Mouse (Mus musculus) urinary bladder, postnatal 4 days (tissue): ENCODE measurements around the gene Mia2.
"Not testable (repeated sequence)": the region's sequence is repeated elsewhere in the genome, so short reads cannot be mapped to it uniquely, and the experiment has no call there.

Experiments
- DNase-seq, 2 experiments: peaks; one replicate each; pipeline ENCODE4 v3.0.0; 2021 to 2022; ENCODE audit warnings: low spot score in 2 of 2

The Mia2 gene

GRCm38 (mm10) chr12:59095104-59096025 lies at the start of gene Mia2:
Gene Mia2 (plus strand): TSS chr12:59095799.
- no peak for DNase-seq

- DNase-seq, result no peak
Measured at GRCm38 (mm10) chr12:59052470-59052869, 43.1 kb upstream of the Mia2 start.

DNA sequence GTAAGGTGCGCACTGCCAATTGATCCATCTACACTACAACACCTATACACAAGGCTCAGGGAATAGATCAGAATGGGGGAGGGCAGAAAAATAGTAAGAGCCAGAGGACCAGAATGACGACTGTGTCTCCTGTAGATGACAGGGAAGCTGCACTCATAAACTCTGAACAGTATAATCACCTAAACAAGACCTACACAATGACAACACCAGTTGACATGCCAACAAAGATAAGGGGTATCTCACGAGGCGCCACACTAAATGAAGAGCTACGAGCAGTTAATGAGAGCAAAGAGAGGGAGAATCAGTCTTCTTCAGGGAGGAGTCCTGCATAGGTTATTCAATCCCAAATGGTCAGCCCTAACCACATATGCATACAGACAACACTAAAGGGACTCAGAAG lies 42.4 kb upstream of the Mia2 start:
- DNase-seq, result no peak

DNA sequence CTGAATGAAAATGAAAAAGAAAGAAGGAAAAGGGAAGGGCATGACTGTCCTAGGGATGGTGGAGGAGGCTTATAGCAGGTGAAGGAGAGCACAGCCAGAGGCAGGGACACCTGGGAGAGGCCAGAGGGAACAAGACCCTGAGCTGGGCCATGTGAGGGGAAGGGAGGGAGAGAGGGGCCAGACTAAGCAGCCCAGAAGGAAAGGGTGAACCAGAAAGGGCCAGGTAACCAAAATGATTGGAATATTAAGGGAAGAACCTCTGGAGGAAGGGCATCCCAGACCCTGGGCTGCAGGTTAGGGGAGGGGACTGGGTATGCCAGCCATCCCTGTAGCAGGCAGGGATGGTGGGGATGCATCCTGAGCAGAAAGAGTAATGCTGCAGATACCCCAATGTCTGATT lies 41.6 kb upstream of the Mia2 start:
- no peak for DNase-seq

DNA sequence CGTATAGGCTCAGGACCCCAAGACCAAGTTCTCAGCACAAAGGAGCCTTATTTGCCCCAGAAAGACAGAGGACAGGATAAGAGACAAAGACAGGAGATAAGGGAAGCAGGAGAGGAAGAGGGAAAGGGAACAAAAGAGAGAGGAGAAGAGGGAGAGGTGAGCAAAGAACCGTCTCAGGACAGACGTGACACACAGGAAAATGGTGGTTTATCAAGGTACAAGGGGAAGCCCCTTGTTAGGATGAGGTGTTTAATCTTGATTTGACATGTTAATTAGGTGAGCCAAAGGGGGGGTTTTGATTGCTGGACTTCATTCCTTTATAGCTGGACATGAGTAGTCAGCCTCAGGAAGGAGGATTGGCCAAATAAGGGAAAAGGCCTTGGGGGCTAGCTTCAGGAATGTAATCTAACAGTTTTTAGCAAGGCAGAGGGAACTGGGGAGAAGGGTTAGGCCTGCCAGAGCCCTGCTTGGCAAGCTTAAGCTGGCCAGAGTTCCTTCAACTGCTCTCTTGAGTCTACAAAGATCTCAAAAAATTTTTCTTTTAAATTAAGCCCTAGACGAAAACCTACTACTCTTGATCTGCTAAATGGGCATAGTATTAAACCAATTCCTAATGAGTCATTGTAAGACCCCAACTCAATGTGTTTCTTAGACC lies 40.3 kb upstream of the Mia2 start:
- no peak for DNase-seq

DNA sequence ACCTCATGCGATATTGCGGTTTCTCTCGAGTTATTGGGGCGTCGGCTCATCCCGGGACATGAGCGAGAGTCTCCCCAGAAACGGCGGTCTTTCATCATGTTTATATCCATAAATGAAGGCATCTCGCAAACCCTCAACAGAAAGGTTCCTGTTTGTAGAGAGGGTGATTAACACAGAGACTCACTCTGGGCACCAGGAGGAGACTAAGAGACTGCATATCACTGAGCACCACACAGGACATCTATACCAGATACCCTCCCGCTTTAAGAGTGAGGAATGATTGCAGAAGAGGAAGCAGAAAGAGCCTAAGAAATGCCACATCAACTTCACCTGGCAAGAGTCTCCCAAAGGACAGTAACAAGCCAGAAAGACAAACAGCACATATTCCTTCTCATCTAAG lies 39.4 kb upstream of the Mia2 start:
- no peak for DNase-seq

DNA sequence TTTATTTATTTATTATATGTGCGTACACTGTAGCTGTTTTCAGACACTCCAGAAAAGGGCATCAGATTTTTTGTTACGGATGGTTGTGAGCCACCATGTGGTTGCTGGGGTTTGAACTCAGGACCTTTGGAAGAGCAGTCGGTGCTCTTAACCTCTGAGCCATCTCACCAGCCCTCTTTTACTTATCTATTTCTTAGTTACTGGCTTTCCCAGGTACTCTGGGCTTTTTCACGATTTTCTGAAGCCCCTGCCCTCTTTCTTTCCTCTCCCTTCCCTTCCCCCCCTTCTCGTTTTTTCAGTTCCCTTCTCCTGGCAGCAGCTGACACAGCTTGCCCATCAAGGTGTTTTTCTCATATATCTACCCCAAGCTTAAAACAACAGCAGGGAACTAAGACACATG lies 37.4 kb upstream of the Mia2 start:
- DNase-seq, result not testable (repeated sequence)

- no peak for DNase-seq
Measured at GRCm38 (mm10) chr12:59060322-59060721, 35.3 kb upstream of the Mia2 start.

DNA sequence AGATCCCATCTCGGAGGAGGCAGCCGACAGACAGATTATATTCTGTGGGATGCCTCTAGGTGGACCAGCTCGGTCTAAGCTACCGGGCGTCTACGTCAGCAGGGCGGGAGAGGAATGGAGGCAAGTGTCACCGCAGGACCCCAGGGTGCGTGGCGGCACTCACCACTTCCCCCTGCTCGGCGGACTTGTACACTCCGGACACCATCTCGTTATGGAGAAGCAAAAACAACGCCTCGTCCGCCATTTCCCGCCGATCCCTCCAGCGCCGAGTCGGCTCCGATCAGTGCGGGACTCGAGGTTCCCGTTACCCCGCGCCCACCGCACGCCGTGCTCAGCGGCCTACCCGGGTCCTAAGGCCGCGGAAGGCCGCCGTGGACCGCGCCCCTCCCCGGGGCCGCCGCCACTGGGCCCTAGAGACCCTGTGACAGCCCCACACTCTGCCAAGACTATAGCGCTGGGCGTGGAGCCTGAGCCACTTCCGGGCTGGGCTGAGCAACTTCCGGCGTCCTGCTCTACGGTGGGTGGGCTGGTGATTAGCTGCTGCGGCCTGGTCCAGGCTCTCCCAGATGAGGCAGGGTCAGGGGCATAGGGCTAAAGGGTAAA lies 34.5 kb upstream of the Mia2 start, which contains the start of gene Trappc6b:
Trappc6b (minus strand) TSS at position 480 of the 603 bp plus-strand sequence.
- peak; percentile 80 to 84 for DNase-seq

GRCm38 (mm10) chr12:59064837-59065236 lies 30.8 kb upstream of the Mia2 start:
- no peak for DNase-seq

- no peak for DNase-seq
Measured at GRCm38 (mm10) chr12:59065776-59066175, 29.8 kb upstream of the Mia2 start.

DNA sequence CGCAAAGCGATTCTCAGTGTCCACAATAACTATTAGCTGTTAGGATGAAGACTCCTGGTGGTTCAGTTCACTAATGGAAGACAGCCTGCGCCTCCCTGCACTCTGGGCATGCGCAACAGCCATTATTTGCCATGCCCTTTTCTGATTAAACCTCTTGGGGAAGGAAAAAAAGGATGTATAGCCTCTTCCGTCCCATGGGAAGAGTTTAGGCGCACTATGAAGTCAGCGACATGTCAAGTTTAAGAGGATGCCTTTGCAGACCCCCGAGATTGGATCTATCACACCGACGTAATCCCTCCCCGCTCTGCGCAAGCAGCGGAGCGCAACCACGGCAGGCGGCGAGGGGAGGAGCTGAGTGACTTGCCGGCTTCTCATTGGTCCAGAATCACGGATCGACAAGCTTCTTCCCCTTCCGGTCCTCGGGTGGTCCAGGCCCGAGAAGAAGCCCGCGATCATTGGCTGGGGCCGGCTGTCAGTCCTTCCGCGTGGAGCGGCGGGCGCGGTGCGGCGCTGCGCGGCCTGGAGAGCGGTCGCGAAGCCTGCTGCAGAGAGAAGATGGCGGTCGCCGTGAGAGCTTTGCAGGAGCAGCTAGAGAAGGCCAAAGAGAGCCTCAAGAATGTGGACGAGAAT lies 29.0 kb upstream of the Mia2 start, which contains the start of gene Pnn:
Pnn (plus strand) TSS at position 437 of the 630 bp plus-strand sequence.
- DNase-seq, result peak; percentile 97

DNA sequence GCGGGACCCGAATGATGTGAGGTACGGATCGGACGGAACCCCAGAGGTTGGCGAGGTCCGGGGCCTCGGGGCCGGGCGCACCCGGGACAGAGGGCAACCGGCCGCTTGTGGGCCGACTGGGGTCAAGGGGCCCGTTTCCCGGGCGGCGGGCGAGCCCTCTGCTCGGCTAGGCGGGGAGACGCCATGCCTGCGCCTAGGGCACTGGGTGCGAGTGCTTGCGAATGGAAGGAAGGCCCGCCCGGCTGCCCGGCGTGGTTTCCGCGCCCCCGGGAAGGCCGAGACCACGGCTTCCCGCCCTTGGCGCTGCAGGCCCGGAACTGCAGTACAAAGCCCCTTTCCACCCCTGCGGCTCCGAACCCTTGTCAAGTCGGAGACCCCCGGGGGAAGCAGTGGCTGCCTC lies 28.5 kb upstream of the Mia2 start:
- no peak for DNase-seq

DNA sequence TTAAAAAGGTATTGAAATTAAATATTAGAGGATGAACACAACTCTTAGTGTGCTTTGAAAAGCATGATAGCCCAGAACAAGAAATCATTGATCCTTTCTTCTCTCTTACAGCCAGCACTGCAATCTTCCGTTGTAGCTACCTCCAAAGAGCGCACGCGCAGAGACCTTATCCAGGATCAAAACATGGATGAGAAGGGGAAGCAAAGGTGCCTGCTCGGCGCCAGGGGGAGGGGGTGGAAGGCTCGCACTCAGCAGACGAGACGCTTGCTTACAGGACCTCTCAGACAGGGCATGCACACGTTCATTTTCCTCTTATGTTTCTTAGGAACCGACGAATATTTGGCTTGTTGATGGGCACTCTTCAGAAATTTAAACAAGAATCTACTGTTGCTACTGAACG lies 26.8 kb upstream of the Mia2 start:
- DNase-seq, result no peak

GRCm38 (mm10) chr12:59072286-59072685 lies 23.3 kb upstream of the Mia2 start:
- no peak for DNase-seq

DNA sequence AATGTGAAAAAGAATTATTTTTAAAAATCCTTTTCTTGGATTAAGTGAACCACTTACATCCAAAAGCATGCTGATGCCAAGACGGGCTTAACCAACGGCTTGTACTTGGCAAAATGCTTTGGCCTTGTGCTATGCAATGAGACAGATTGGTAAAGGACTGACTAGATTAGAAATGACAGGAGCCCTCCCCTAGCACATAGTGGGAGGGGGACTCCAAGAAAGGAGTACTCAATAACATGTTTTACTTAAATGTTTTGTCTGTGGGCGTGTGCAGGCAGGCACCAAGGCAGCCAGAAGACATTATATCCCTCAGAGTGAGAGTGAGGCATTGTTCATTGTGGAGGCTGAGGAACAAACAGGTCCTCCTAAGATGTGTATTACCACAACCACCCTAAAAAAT lies 21.5 kb upstream of the Mia2 start:
- no peak for DNase-seq

GRCm38 (mm10) chr12:59076996-59077395 lies 18.6 kb upstream of the Mia2 start:
- no peak for DNase-seq

DNA sequence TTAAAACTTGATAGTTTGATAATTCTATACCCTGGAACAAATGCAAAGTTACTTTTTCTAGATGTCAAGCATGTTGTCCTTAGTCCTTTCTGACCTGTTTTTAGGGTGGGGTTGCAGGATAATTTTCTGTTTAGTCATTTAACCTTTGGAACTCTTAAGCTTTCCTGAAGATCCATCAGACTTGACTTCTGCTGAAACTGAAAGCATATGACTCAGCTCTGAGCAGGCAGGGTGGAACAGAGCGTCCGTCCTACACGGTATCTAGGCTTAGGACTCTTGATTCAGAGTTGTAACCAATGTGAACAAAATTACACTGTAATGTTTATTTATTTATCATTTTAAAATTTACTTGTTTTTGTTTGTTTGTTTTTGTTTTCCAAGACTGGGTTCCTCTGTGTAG lies 17.7 kb upstream of the Mia2 start:
- DNase-seq, result no peak

- no peak for DNase-seq
Measured at GRCm38 (mm10) chr12:59080461-59080860, 15.1 kb upstream of the Mia2 start.

DNA sequence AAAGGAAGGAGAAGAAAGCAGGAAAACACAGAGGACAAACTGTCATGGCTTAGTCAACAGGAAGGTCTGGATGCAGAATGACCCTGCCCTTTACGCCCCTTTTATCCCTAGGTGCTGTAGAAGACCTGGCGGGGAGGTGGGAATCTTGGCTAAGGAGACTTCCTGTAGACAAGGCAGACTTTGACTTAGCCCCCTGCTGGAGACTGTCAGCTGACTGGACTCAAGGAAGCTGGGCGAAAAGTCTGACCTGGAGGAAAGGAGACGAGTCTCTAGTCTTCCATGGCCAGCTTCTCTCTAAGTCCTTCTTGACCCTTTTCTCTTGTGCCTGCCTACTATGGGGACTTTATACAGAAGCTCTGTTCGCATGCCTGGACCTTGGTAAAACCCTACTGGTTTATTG lies 11.2 kb upstream of the Mia2 start:
- DNase-seq, result no peak

GRCm38 (mm10) chr12:59086171-59086570 lies 9.4 kb upstream of the Mia2 start:
- DNase-seq, result no peak

GRCm38 (mm10) chr12:59093543-59093942 lies 2.1 kb upstream of the Mia2 start:
- no peak for DNase-seq
